Mouse (Mus musculus): ENCODE data around the gene Akr1e1. TPM values are rescaled to one million over a fixed set of nuclear protein-coding genes. Genes with fewer than 3 reads are reported as not detected.

Gene Akr1e1
- polyA plus RNA-seq, 1 experiment from 2014 or later = 24.7 TPM

DNA sequence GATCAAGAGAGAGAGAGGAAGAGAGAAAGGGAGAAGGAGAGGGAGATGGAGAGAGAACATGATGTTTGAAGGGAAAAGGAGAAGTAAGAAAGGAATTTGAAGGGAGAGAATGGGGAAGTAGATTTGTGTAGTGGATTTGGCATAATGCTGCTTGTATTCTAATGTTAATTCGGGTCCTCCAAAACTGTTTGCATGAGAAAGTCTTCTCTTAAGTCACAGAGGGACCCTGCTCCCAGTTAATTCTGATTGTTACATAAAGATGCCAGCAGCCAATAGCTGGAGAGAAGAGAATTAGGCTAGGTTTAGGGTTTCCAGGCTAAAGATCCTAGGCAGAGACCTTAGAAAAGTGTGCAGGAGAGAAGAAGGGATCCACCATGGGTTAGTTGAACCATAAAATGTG is 49.8 kb downstream of the Akr1e1 start:
- Histone ChIP-seq H3K27ac (ENCODE audit: low read depth) (no peak overlapping the region), H3K36me3 (replicated peaks; ENCODE audit: insufficient read depth, low read length) (no peaks in the 10 kb centered on the region), H3K4me1 (ENCODE audit: insufficient read depth) (no peaks in the 10 kb centered on the region), H3K9me3 (ENCODE audit: low read length) (no peaks in the 10 kb centered on the region), H3K4me2 (ENCODE audit: low read depth, low read length) (no peak overlapping the region), H3K4me3 (ENCODE audit: low read depth, low read length) (no peak overlapping the region), H3K9ac (replicated peaks) (no peak overlapping the region), H3K27me3 (ENCODE audit: insufficient read depth, low read length) (no peaks in the 10 kb centered on the region)
- WGBS (ENCODE audit: insufficient replicate concordance) = 58% methylated on average over 1 of the region's 1 CpGs
- ATAC-seq = no peak
- no peak for DNase-seq
- TF ChIP-seq CTCF (IDR thresholded peaks at IDR 0.05; ENCODE audit: low read depth) = no peak
- no peak for TF ChIP-seq EP300 (IDR thresholded peaks at IDR 0.05; ENCODE audit: low read depth)

Other genes with a start within 250 kb of the Akr1e1 start
- gene Akr1c6, start 174.9 kb downstream of the Akr1e1 start, polyA plus RNA-seq (2015; fragmentation: Nextera tagmentation; extraction: Ambion mirVana) = 41.9 and 51.8 TPM in 2 replicates
- 15.9 and 18.4 TPM in 2 replicates for gene Akr1c20, start 85.8 kb downstream of the Akr1e1 start, polyA plus RNA-seq (2015; fragmentation: Nextera tagmentation; extraction: Ambion mirVana)
- not detected in 2 replicates for gene Akr1c21, start 35.1 kb downstream of the Akr1e1 start, polyA plus RNA-seq (2015; fragmentation: Nextera tagmentation; extraction: Ambion mirVana)

All from liver, postnatal 0 days (tissue).